Mouse (Mus musculus): ENCODE measurements around the gene Id1.
A peak's percentile ranks its signal among the peaks of the same experiment; 100 is the strongest.

The Id1 gene

DNA sequence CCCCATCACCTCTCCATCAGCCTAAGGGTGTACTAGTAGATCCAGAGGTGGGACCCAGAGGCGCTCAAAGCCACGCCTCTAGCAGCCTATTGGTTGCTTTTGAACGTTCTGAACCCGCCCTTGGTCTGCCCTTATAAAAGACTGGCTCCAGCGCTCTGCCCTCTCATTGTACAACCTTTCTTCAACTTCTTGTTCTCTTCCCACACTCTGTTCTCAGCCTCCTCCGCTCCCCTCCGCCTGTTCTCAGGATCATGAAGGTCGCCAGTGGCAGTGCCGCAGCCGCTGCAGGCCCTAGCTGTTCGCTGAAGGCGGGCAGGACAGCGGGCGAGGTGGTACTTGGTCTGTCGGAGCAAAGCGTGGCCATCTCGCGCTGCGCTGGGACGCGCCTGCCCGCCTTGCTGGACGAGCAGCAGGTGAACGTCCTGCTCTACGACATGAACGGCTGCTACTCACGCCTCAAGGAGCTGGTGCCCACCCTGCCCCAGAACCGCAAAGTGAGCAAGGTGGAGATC lies at the start of gene Id1:
Gene Id1 (plus strand): TSS at position 162 of the 512 bp plus-strand sequence.
- DNase-seq (ENCODE audit: low spot score) = peak; percentile 67

DNA sequence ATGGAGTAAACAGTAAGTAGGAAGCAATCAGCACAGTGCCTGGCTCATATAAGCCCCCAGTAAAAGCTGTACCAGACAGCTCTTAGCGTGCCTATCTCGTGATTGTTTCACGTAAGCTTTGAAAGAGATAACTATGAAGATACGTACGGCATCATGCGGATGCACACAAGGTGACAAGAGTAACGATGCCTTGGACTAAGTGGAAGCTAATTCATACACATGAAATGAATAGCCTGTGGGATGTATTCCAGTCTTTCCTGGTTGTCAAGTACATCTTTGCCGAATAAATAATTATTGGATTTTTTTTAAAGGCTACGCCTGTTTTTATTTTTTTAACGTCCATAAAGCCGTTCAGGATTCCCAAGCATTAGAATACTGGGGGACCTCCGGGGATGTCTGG lies 49.7 kb upstream of the Id1 start:
- no peak for DNase-seq (ENCODE audit: low spot score)

DNA sequence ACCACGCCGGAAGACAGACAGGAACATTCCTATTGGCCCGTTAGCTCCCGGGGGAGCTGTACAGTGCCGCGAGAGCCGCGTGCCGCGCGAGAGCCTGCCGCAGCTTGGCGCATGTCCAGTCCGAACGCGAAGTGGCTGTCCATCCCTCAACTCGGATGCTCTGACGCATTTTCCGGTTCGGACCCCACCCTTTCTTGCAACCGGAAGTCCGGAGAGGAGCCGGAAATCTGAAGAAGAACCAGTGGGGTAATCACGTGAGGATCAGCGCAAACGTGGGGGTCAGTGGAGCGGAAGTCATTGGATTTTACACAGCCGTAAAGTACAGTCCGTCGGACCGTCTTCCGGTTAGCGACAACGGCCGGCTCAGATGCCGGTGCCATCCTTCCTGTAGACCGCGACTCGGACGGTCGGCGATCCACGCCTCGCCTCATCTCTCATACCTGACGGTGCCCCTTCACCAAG lies 49.2 kb upstream of the Id1 start, which contains the start of gene Mcts2:
Gene Mcts2 (plus strand): TSS at position 230 of the 462 bp plus-strand sequence.
- DNase-seq (ENCODE audit: low spot score) = peak; percentile 94

DNA sequence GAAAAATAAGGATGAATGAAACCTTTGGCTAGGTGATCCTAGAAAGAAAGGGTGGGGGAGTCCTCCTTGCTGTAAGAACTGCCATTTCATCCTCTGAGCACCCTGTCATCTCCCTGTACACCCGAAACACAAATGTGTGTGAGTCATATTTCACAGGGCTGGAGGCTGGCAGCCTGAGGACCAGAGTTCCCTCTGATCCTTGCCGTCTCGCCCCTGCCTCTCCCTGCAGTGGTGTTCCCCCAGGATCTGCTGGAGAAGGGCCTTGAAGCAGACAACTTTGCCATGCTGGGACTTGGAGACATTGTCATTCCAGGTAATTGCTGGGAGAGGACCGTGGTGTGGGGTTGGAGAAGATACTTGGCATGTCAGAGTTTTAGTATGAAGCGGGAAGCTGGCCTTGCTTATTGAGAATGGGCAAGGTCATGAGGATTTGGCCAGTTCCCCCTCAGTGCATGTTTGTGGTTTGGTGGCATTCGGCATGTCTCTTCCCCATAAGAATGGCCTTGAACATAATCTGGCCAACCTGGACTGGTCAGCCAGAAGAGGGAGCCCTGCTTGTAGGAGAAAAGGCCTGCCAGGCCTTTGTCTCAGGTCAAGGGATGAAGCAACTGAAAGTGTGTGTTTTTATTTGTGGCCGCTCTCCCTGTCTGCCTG lies 44.4 kb upstream of the Id1 start:
- DNase-seq (ENCODE audit: low spot score) = no peak

DNA sequence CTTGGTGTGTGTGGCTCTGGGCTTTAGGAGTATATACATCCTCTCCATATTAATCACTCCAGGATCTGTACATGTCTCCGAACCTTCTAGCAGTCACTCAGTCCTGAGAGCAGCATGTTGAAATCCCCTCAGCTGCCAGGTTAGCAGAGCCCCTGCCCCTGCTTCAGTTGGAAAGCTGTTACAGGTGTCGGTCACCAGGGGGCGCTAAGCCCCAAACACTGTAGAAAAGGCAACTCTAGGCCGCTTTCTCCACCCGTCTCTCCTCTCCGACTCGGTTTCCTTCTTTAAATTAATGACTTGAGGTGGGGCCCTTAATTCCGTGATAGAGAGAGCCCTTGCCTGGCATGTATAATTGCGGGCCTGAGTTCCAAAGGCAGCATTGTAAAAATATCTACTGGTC lies 42.8 kb upstream of the Id1 start:
- peak; percentile 60 for DNase-seq (ENCODE audit: low spot score)

DNA sequence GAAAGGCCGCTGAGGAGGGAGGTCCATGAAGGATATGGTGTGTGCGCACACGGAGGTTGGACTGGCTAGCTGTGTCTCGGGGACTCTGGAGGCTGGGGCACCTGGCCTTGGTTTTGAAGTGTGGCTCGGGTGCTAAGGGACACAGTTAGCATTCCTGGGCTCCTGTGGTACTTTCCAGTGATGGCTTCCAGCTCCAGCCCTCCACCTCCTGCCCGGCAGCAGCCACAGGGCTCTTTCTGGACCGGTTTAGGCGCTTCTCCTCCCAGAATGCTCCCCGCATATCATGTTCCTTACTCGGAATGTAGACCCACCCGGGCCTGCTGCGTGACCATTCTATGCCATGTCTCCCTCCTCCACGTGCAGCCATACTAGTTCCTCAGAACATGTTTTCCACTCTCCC lies 42.3 kb upstream of the Id1 start:
- no peak for DNase-seq (ENCODE audit: low spot score)

DNA sequence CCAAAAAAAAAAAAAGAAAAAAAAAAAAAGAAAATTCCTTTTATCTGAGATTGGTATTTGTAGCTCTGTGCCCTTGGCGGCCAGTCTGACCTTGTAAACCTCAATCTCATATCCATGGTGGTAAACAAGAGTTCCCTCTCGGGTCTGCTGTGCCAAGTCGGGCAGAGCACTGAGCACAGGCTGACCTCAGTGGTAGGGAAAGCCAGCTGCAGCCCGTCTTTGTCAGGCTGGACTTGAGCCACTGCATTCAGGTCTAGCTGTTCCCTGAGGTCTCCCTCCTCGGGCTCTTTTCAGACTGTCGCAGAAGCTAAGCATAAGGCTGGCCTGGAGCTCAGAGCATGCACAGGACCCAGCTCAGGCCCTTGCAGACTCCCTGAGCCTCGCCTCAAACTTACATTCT lies 41.3 kb upstream of the Id1 start:
- DNase-seq (ENCODE audit: low spot score) = no peak

DNA sequence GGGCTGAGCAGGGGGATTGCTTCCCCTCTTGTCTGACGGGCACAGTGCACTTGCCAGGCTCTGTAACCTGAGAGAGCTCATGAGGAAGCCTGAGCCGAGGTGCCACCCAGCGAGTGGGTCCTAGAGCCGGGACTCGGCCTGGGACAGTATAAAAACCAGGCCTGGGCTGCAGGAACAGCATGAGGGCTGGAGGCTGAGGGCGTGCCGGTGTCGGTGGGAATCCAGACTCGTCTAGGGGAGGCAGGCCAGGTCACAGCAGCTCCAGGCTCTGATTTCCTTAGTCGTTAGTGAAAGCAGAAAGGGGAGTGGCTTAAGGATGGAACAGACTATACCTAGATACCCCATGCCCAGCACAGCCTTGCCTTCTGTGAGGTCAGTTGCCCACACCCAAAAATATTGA lies 40.0 kb upstream of the Id1 start:
- no peak for DNase-seq (ENCODE audit: low spot score)

DNA sequence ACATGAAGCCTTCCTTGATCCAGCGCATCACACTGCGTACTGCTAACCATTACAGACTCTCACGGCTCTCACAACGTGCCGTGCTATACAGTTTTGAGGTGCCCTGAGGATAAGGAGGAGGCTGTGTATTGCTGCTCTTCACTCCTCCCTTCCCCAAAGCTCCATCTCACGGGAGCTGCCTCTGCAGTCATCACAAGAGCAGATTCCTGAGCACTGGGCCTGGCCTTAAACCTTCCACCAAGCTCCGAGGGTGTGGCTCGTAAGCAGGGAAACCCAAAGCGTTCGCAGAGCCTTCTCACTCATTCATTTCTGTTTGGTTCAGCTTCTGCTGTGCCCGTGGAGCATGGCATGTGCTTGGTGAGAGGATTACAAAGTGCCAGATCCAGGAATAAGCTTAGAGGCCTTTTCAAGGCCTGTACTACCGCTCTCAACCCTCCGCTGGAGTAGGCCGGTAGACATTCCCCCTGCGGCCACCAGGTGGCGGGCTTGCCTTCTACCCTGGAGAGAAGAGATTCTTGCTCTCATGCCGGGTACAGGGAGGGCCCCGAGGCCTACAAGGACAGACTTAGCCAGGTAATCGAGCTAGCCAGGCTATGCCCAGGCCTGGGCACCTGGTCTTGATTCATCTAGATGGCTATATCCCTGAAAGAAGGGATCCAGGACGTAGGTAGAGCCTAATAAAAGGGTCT lies 39.4 kb upstream of the Id1 start:
- DNase-seq (ENCODE audit: low spot score) = peak; percentile 94

DNA sequence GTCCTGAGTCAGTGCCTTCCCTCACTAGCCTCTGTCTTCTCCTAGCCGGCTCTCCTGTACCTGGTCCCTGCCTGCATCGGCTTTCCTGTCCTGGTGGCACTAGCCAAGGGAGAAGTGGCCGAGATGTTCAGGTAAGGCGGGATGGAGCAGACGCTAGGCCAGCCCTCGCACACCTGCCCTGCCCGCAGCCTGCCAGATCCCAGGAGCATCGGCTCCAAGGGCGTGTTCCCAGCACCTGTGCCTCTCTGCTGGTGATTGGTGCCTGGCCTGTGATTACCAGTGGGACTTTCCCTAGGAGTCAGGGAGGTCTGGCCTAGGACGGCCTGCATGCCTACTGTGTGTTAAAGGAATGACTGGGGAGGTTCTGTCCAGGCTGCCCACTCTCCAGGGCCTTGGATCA lies 35.9 kb upstream of the Id1 start:
- DNase-seq (ENCODE audit: low spot score) = no peak

DNA sequence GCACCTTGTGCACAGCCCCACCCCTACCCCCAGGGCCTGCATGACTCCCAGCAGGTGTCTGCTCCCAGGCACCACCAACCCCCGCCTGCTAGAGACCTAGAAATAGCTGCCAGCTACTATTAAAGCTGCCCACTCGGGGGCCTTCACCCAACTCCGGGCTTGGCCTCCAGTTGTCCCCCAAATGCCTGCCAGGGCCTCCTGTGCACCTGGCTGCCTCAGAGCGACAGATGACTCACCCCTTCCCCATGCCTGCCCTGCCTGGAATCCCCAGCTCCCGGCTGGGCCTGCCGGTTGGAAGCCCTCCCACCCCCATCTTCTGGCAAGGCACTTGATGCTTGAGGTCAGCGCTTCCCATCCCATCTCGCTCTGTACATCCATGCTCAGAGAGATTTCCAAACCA lies 35.3 kb upstream of the Id1 start:
- no peak for DNase-seq (ENCODE audit: low spot score)

DNA sequence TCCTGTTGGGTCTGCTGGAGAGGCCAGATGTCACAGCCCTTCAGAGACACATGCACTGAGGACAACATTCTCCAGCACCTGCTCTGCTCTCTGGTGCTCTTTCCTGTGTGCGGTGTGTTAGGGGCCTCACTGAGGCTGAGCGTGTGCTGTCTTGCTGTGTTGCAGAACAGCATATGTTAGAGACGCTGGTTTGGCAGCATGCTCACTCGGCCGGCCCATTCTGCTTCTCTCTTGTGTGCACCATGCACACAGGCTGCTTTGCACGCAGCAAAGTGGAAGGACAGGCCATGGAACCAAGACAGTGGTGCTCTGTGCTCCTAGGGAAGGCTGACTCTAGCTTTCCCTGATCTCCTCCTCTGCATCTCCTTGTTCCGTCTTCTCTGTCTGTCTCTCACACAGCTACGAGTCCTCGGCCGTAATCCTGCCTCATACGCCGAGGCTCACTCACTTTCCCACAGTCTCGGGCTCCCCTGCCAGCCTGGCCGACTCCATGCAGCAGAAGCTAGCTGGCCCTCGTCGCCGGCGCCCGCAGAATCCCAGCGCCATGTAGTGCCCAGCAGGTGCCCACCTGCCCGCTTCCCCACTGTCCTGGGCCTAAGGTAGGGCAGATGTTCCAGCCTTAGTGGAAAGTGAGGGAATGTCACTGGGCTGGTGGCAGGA lies 32.3 kb upstream of the Id1 start:
- no peak for DNase-seq (ENCODE audit: low spot score)

DNA sequence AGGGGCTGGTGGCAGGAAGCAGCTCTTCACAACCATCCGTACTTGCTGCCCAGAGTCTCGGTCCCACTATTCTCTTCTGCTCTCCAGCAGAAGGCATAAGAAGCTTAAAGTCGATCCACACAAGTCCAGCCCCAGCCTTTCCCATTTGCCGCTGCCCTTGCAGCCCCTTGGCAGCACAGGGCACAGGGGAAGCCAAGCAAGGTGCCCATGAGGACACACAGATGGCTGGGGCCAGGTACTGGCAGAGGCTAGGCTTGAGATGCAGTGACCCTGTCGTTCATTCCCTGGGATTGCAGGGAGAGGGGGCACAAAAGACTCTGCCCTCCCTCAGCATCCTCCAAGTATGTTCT lies 31.8 kb upstream of the Id1 start:
- no peak for DNase-seq (ENCODE audit: low spot score)

DNA sequence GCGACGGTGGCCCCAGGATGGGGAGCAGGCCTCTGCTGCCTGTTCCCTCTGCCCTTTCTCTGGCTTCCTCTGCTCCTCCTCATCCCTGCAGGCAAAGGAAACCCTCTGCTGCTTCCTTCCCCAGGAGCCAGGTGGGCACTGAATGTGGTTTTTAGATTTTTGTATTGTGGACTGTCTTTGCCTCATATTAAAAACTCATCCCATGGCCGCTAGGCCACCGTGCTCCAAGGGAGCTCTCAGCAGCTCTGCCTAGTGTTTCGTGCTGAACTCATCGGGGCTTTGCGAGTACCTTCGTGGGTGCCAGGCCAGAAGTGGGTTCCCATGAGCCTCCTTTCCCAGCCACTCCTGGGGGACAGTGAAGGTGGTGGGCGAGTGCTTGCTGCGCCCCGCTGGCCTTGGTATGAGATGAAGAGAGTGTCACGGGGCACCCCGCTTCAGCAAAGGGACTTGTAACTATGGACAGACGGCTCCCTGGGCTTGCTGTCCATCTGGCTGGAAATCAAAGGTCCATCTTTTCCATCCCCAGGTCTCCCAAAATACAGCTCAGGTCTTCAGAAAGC lies 31.2 kb upstream of the Id1 start:
- no peak for DNase-seq (ENCODE audit: low spot score)

DNA sequence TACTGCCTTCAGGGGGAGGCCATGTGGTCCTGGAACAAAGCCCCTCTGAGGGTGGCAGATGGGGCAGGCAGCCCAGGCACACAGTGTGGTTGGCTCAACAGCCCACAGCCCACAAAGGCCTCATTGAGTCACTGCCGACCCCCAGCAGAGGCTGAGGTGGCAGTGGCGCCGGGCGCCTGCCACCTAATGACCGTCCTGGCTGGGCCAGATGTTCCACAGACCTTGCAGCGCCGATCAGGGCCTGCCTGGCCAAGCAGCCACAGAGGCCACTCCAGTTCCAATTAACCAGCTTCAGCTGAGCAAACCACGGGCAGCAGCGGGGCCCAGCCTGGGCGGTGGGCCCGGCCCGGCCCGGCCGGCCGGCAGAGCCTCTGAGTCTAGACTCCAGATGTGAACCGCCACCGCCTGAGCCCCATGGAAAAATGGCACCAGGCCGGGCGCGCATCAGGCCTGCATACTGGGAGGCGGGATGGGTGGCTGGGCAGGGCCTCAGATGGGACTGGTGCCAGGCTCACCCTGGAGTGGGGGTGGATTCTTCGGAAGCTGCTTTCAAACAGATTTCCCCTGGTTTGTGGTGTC lies 30.0 kb upstream of the Id1 start:
- peak; percentile 66 for DNase-seq (ENCODE audit: low spot score)

DNA sequence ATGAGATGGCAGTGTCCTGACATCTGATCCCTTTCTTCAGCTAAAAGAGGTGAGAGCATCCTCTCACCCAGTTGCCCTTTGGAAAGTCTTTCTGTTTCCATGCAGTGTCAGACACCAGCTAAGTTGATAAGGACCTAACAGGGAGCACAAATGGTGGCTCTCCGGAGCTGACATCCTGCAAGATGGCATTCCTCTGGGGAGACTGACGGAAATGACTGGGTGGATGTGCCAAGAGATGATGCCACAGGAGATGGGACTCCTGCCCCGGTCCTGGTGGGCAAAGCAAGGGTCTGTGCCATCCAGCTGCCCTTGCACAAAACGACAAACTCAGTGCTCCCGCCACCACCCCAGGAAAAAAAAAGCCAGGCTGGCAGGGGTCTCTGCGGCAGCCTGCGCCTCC lies 28.9 kb upstream of the Id1 start:
- DNase-seq (ENCODE audit: low spot score) = no peak

DNA sequence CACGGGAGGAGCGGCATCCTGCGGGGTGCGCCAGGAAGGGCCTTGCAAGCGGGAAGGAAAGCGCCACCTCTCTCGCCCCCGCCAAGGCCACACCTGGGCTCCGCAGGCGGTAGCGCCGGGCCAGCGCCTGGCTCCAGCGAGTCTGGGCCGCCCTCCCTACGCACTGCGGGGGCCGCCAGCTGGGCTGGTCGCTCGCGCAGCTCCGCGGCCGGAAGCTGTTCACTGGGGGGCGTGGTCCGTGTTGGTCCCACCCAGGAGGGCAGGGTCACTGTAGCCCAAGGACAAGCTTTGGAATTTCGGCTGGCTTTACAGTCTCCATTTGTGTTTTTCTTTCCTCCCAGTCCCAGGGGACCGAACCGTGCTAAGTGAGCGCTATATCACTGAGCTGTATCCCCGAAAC lies 28.4 kb upstream of the Id1 start:
- peak; percentile 71 for DNase-seq (ENCODE audit: low spot score)

DNA sequence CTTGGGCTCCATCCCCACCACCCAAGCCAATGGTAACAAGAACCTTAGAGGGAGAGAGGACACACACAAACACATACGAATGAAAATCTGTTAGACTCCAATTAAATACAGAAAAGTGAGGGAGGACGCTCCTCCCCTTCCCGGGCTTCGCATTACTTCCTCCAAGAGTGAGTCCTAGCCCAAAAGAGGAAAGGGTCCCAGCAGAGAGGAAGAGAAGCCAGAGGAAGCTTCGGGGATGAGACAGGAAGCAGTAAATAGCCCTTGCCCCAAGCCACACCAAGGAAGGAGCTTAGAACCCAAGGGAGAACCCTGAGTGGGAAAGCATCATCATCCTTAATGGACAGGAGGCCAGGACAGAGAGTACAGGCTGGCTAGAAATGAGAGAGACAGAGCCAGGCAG lies 27.0 kb upstream of the Id1 start:
- no peak for DNase-seq (ENCODE audit: low spot score)

DNA sequence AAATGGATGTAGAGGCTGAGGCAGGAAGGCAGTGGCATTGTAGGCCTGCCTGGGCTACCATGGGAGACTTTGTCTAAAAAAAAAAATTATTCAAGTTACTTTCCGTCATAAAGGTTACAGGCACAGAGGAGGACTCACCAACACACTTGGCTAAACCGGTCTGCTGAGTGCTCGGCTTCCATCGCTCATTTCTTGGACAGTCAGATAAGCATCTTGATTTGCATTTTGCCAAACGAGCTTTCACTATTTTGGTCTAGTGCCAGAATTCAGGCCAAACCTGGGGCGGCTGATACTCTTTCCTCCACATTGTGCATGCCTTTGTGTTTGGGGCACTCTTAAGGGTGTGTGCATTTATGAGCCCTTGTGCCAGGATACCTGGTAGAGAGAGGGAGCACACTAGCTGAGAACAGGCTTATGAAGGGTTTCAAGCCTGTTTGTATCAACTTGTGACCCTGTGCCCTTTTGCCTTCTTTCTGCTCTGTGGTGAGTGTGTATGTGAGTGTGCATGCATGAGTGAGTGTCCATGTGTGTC lies 19.7 kb upstream of the Id1 start:
- DNase-seq (ENCODE audit: low spot score) = no peak

DNA sequence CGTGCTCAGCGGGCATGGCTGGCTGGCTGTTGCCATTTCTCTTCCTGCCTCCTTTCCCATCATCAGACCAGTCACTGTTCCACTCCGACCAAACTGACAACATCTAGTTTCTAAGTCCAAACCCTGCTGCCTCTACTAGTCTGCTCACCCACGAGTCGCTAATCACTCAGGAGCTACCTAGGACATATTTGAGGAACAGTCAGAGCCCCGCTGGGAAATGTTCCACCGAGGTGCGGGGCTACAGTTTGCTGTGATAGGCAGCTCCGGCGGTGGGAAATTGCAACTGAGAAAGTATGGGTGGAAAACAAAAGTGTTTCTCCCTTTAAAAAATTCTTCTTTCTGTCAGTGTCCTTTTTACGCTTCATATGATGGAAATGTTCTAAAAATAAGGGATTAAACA lies 18.4 kb upstream of the Id1 start:
- DNase-seq (ENCODE audit: low spot score) = no peak

DNA sequence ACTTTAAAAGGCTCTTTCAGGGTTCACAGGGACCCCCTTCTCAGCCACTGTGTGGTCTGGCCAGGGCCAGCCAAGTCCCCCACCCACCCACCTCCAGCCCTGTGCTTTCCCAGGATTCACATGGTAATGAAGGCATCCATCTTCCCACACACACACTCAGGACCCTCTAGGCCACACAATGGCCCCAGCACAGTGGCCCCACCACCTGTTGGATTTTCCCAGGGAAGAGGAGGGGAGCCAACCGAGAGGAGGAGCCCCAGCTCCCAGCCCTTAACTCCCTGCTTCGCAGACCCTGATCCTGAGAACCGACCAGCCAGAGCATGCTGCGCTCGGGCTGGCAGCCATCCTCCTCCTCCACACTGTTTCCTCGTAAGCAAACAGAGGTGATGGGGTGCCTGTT lies 18.0 kb upstream of the Id1 start:
- DNase-seq (ENCODE audit: low spot score) = no peak

DNA sequence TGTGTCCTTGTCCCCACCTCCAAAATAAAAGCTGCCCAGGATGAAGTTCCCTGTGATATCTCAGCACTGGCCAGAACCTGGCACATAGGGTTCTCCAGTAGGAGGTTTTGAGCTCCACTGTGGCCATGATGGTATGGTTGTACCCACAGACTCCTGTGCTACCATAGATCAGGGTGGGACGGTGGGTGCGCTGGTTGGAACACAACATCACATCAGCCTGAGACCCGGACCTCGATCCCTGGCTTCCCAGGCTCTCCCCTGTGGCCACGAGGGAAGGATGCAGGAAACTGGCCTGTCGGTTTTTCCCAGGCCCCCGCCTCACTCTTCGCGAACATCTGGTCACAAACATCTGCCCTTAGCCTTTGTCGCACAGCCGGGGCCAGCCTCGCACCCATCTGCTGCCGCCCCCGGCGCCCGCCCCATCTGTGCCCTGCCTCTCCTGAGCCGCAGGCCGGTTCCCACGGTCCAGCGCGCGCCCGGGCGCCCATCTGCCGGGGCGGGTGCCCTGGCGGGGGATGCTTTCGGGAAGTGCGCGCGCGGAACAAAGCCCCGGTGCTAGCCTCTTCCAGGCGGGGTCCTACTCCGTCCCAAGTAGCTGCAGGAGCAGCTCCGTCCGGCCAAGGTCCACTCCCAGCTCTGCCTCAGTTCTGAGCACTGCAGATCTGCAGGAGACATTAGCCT lies 12.3 kb upstream of the Id1 start:
- DNase-seq (ENCODE audit: low spot score) = no peak
